Mouse (Mus musculus) small intestine, adult 2 months (tissue): ENCODE measurements around the gene Prtg.

ENCODE experiments used
- CTCF ChIP-seq: fragments of 200-500 bp; IDR thresholded peaks from 2 replicates; pipeline ENCODE4 v1.5.1; 2012; ENCODE audit warnings: low read depth, mild to moderate bottlenecking, control low read depth, inconsistent platforms, low read length, moderate library complexity, mixed read lengths; ENCODE audit not compliant: insufficient replicate concordance, insufficient read length; ENCODE audit errors: extremely low read depth
- POLR2A ChIP-seq: fragments of 200-500 bp; IDR thresholded peaks from 2 replicates; pipeline ENCODE4 v1.6.1; 2012; ENCODE audit warnings: low read depth, mild to moderate bottlenecking, control low read depth, inconsistent platforms, low read length, moderate library complexity

GRCm38 (mm10) chr9:72861235-72861634 is 54.6 kb downstream of the Prtg start:
- TF ChIP-seq CTCF (no peak), POLR2A (no peak)
